Mouse (Mus musculus) brain, embryonic 18.5 days (tissue): Measurements from ENCODE around the gene Mbl1.

ENCODE experiments used
- DNase-seq: peaks from one replicate; pipeline ENCODE4 v3.0.0-alpha.2; 2012; ENCODE audit warnings: low read depth, low spot score

The Mbl1 gene

GRCm38 (mm10) chr14:41151220-41151898 is at the start of gene Mbl1:
TSS of gene Mbl1 (plus strand) at chr14:41151458.
- no peak for DNase-seq

- DNase-seq = no peak
Observed at GRCm38 (mm10) chr14:41102269-41102668, 49.0 kb upstream of the Mbl1 start.

GRCm38 (mm10) chr14:41104853-41105444 is 46.3 kb upstream of the Mbl1 start, which contains the start of gene Mat1a:
TSS of gene Mat1a (plus strand) at chr14:41105035.
- no peak for DNase-seq

- DNase-seq = no peak
Observed at GRCm38 (mm10) chr14:41111031-41111668, 40.1 kb upstream of the Mbl1 start.

- no peak for DNase-seq
Observed at GRCm38 (mm10) chr14:41112944-41113343, 38.3 kb upstream of the Mbl1 start.

GRCm38 (mm10) chr14:41116271-41116670 is 35.0 kb upstream of the Mbl1 start:
- DNase-seq = no peak

GRCm38 (mm10) chr14:41124683-41125082 is 26.6 kb upstream of the Mbl1 start:
- no peak for DNase-seq

GRCm38 (mm10) chr14:41127997-41128396 is 23.3 kb upstream of the Mbl1 start:
- DNase-seq = peak; percentile 6

GRCm38 (mm10) chr14:41131540-41131939 is 19.7 kb upstream of the Mbl1 start, which contains the start of gene Sftpa1:
TSS of gene Sftpa1 (plus strand) at chr14:41131782.
- no peak for DNase-seq

GRCm38 (mm10) chr14:41137006-41137405 is 14.3 kb upstream of the Mbl1 start:
- no peak for DNase-seq

- DNase-seq = no peak
Observed at GRCm38 (mm10) chr14:41140686-41141085, 10.6 kb upstream of the Mbl1 start.

GRCm38 (mm10) chr14:41146035-41146434 is 5.2 kb upstream of the Mbl1 start:
- no peak for DNase-seq

GRCm38 (mm10) chr14:41146922-41147321 is 4.3 kb upstream of the Mbl1 start:
- DNase-seq = no peak

GRCm38 (mm10) chr14:41147356-41147755 is 3.9 kb upstream of the Mbl1 start:
- no peak for DNase-seq

- no peak for DNase-seq
Observed at GRCm38 (mm10) chr14:41160076-41160475, 8.8 kb downstream of the Mbl1 start.

GRCm38 (mm10) chr14:41160743-41161142 is 9.5 kb downstream of the Mbl1 start:
- DNase-seq = no peak

- DNase-seq = no peak
Observed at GRCm38 (mm10) chr14:41162663-41163062, 11.4 kb downstream of the Mbl1 start.

- no peak for DNase-seq
Observed at GRCm38 (mm10) chr14:41167278-41167677, 16.0 kb downstream of the Mbl1 start.

GRCm38 (mm10) chr14:41168567-41168966 is 17.3 kb downstream of the Mbl1 start:
- DNase-seq = no peak

- no peak for DNase-seq
Observed at GRCm38 (mm10) chr14:41170514-41170913, 19.3 kb downstream of the Mbl1 start.

GRCm38 (mm10) chr14:41174802-41175201 is 23.5 kb downstream of the Mbl1 start:
- DNase-seq = no peak

- DNase-seq = no peak
Observed at GRCm38 (mm10) chr14:41185059-41185821, 34.0 kb downstream of the Mbl1 start, which contains the start of gene Sftpd. TSS of gene Sftpd (minus strand) at chr14:41185149.
